Mouse (Mus musculus) bone marrow macrophage, adult 2 months (primary cell): ENCODE results near the gene Yipf1.

ENCODE experiments used
- CTCF ChIP-seq: IDR thresholded peaks from 2 replicates; pipeline ENCODE4 v1.5.1; 2012; ENCODE audit warnings: low read depth, mild to moderate bottlenecking, low read length, moderate library complexity
- POLR2A ChIP-seq: IDR thresholded peaks from 2 replicates; pipeline ENCODE4 v1.6.1; 2012; ENCODE audit warnings: mild to moderate bottlenecking, low read depth, low read length, borderline replicate concordance

- TF ChIP-seq CTCF (no peak), POLR2A (no peak)
Measured at GRCm38 (mm10) chr4:107313690-107314478, at the start of gene Yipf1.
